Mouse (Mus musculus): ENCODE results near the gene Krt80.

- TF ChIP-seq CTCF (IDR thresholded peaks at IDR 0.05; ENCODE audit: low read depth, low read length) (no peak), POLR2A (IDR thresholded peaks at IDR 0.05; ENCODE audit: insufficient read depth, low read length) (no peak)
Observed at GRCm38 (mm10) chr15:101322640-101323039, 47.3 kb downstream of the Krt80 start.
